Mouse (Mus musculus): ENCODE data around the gene Gm49711.

GRCm38 (mm10) chr16:92102115-92102514 lies 44.0 kb downstream of the Gm49711 start:
- TF ChIP-seq CTCF (IDR thresholded peaks at IDR 0.05; ENCODE audit: borderline replicate concordance, extremely low read depth, insufficient read depth, insufficient read length) (no peak), POLR2A (IDR thresholded peaks at IDR 0.05; ENCODE audit: borderline replicate concordance, extremely low read depth, insufficient read depth, insufficient read length, poor library complexity, severe bottlenecking) (no peak)

Data from brain, embryonic 14.5 days (tissue).